Mouse (Mus musculus) liver, postnatal 0 days (tissue): ENCODE measurements around the gene Use1.

ENCODE experiments used
- CTCF ChIP-seq: sonication (generic); IDR thresholded peaks from 2 replicates; pipeline ENCODE4 v1.5.1; 2016; ENCODE audit warnings: antibody characterized with exemption, low read depth
- EP300 ChIP-seq: IDR thresholded peaks from 2 replicates; pipeline ENCODE4 v1.6.1; 2016; ENCODE audit warnings: antibody characterized with exemption, low read depth, mild to moderate bottlenecking

- TF ChIP-seq CTCF (peak; percentile 63), EP300 (no peak)
These were observed 26.0 kb upstream of the Use1 start for GRCm38 (mm10) chr8:71340625-71341024.
